Mouse (Mus musculus) CH12.LX (cell line): ENCODE measurements around the gene Cabp1.
A peak's percentile ranks its signal among the peaks of the same experiment; 100 is the strongest.

ENCODE experiments used
- CHD1 ChIP-seq: IDR thresholded peaks from 2 replicates; pipeline ENCODE4 v1.6.1; 2012; ENCODE audit warnings: low read depth, low read length, improper control_type of control experiment, inconsistent platforms
- CHD2 ChIP-seq: IDR thresholded peaks from 2 replicates; pipeline ENCODE4 v1.6.1; 2011; ENCODE audit warnings: low read length, improper control_type of control experiment
- CTCF ChIP-seq, 2 experiments: IDR thresholded peaks in 1 of 2; conservative IDR thresholded peaks in 1 of 2; 2 replicates each; pipeline ENCODE4 v1.5.1; 2011 to 2012; ENCODE audit warnings: low read depth in 2 of 2, low read length in 2 of 2, improper control_type of control experiment in 1 of 2, inconsistent platforms in 1 of 2, mild to moderate bottlenecking in 1 of 2, moderate library complexity in 1 of 2
- EP300 ChIP-seq: IDR thresholded peaks from 2 replicates; pipeline ENCODE4 v1.6.1; 2011; ENCODE audit warnings: low read length, improper control_type of control experiment
- MAZ ChIP-seq: IDR thresholded peaks from 2 replicates; pipeline ENCODE4 v1.6.1; 2012; ENCODE audit warnings: low read depth, mild to moderate bottlenecking, inconsistent platforms, low read length, improper control_type of control experiment, moderate library complexity
- PAX5 ChIP-seq: IDR thresholded peaks from 2 replicates; pipeline ENCODE4 v1.6.1; 2012; ENCODE audit warnings: low read length, inconsistent platforms, mixed read lengths
- POLR2A ChIP-seq: IDR thresholded peaks from 2 replicates; pipeline ENCODE4 v1.6.1; 2011; ENCODE audit warnings: low read depth, mild to moderate bottlenecking, improper control_type of control experiment, low read length
- POLR2AphosphoS2 ChIP-seq: IDR thresholded peaks from 2 replicates; pipeline ENCODE4 v1.6.1; 2011; ENCODE audit warnings: low read depth, low read length, improper control_type of control experiment
- RAD21 ChIP-seq: IDR thresholded peaks from 2 replicates; pipeline ENCODE4 v1.6.1; 2011; ENCODE audit warnings: low read depth, mild to moderate bottlenecking, low read length, improper control_type of control experiment, moderate library complexity
- SIN3A ChIP-seq: IDR thresholded peaks from 2 replicates; pipeline ENCODE4 v1.6.1; 2012; ENCODE audit warnings: low read length, improper control_type of control experiment, inconsistent platforms
- TBP ChIP-seq: conservative IDR thresholded peaks from 2 replicates; pipeline ENCODE4 v1.6.1; 2011; ENCODE audit warnings: low read depth, low read length, improper control_type of control experiment
- ZKSCAN1 ChIP-seq: IDR thresholded peaks from 2 replicates; pipeline ENCODE4 v1.6.1; 2012; ENCODE audit warnings: low read depth, inconsistent platforms, low read length, improper control_type of control experiment, borderline replicate concordance
- ZNF384 ChIP-seq: IDR thresholded peaks from 2 replicates; pipeline ENCODE4 v1.6.1; 2012; ENCODE audit warnings: low read depth, low read length, improper control_type of control experiment, inconsistent platforms

DNA sequence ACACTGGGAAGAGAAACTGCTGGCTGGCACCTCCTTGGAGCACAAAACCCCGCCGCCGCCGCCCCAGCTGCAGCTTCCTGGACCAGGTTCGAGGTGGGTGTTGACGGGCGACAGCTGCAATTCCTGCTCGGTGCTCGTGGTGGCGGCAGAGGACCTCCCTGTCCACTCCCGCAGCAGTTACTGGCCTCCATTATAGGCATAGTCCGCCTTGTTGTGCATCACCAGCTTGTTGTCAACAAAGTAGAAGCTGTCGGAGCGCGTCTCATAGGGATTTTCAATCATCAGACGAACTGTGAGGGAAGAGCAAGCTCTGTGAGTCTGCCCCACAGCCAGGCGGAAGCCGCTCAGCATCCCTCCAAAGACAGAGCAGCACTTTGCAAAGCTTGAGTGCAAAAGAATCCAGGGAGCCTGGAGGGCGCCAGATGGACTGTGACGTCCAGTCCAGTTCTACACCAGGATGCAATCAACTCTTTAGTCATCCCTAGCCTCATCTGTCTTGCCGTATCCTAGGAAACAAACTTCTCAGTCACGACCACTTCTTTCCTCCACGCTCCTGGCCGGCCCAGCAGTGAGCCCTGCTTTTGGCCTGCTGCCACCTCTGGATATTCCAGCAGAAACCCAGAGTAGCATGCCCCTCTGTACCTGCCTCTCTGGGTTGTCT is 68.8 kb downstream of the Cabp1 start:
- peak; percentile 44 to 93; a peak in 3 of 4 replicates for TF ChIP-seq CTCF (conservative IDR thresholded peaks at IDR 0.05 in 1 of 2, IDR thresholded peaks at IDR 0.05 in 1 of 2; ENCODE audit: low read depth in 2 of 2, low read length in 2 of 2)
- no peak for TF ChIP-seq TBP
- no peak for TF ChIP-seq ZNF384
- TF ChIP-seq EP300, result no peak
- peak; percentile 91 for TF ChIP-seq RAD21
- TF ChIP-seq PAX5, result no peak
- no peak for TF ChIP-seq POLR2A
- no peak for TF ChIP-seq CHD2
- 0 out of 2 replicates have a peak, but pooled peaks have one; percentile 27 for TF ChIP-seq POLR2AphosphoS2
- TF ChIP-seq CHD1, result no peak
- TF ChIP-seq MAZ, result no peak
- no peak for TF ChIP-seq ZKSCAN1
- no peak for TF ChIP-seq SIN3A
